Mouse (Mus musculus) megakaryocyte, embryonic 14.5 days (primary cell): ENCODE measurements at regions not wholly inside any gene's neighbourhood (a gene's known extent, or its start where the extent isn't known, plus 50 kb on each side); places are given as distances from the start of the nearest gene placed in this dataset.

Experiments
- H3K27me3 ChIP-seq: replicated peaks from 2 replicates; pipeline ENCODE3; 2012; ENCODE audit warnings: inconsistent platforms
- H3K36me3 ChIP-seq: replicated peaks from 2 replicates; pipeline ENCODE3; 2012; ENCODE audit warnings: low read length, inconsistent platforms, mixed read lengths
- H3K4me1 ChIP-seq: 2 replicates; pipeline ENCODE4 v1.6.1; 2012; ENCODE audit warnings: inconsistent platforms
- H3K4me3 ChIP-seq: replicated peaks from 2 replicates; pipeline ENCODE3; 2012; ENCODE audit warnings: moderate library complexity, mild to moderate bottlenecking, inconsistent platforms
- H3K9me3 ChIP-seq: 2 replicates; pipeline ENCODE4 v1.6.1; 2012; ENCODE audit warnings: inconsistent platforms
- FLI1 ChIP-seq: IDR thresholded peaks from 2 replicates; pipeline ENCODE4 v1.6.1; 2012; ENCODE audit warnings: low read length, inconsistent platforms, mixed read lengths
- GATA1 ChIP-seq: IDR thresholded peaks from 3 replicates; pipeline ENCODE4 v1.6.1; 2012; ENCODE audit warnings: mixed read lengths, low read length, inconsistent platforms, borderline replicate concordance

DNA sequence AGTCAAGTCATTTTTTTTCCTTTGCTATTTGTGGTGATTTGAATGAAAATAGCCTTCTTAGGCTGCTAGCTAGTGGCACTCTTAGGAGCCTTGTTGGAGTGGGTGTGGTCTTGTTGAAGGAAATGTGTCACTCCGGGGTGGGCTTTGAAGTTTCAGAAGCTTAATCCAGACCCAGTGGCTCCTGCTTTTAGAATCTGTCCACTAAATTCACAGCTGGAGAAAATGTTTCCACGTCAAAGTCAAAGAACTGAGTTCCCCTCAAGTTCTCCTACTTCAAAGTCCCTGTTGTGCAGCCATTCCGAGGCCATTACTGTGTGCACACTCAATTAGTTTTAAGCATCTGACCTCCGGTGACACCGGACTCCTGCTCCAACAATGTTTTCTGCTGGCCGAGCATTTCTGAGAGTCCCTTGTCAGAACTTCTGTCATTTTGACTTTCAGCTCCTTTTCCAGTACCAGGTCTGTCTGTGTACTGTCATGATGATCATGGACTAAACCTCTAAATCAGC is 61.2 kb upstream of the Krtap11-1 start:
- Histone ChIP-seq H3K36me3 (no peaks in the 10 kb centered on the region), H3K9me3 (peaks cover 13% of the 10 kb centered on the region), H3K27me3 (no peaks in the 10 kb centered on the region), H3K4me1 (no peaks in the 10 kb centered on the region), H3K4me3 (no peak overlapping the region)
- TF ChIP-seq FLI1, result no peak
- no peak for TF ChIP-seq GATA1

DNA sequence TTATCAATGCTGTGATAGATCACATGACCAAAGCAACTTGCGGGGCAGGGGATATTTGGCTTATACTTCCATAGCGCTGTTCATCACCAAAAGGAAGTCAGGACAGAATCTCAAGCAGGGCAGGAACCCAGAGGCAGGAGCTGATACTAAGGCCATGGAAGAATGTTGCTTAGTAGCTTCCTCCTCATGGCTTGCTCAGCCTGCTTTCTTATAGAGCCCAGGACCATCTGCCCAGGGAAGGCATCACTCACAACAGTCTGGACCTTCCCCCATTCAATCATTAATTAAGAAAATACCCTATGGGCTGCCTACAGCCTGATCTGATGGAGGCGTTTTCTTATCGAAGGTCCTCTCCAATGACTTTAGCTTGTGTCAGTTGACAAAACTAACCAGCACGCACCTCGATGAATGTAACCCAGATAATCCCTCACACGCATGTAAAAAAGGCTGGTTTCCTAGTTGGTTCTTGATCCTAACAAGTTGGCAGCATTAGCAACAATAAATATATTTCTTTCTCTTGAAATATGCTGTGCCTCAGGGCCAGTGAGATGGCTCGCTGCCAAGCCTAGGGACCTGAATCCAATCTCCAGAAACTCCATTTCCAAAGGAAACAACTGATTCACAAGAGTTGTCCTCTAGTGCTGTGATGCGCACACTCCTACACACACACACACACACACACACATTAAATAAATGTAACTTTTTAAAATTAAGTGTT is 60.6 kb upstream of the Krtap11-1 start:
- H3K9me3 ChIP-seq, result peaks cover 13% of the 10 kb centered on the region
- TF ChIP-seq GATA1, result no peak
- TF ChIP-seq FLI1, result no peak
- H3K4me3 ChIP-seq, result no peak overlapping the region
- no peaks in the 10 kb centered on the region for H3K27me3 ChIP-seq
- H3K4me1 ChIP-seq, result no peaks in the 10 kb centered on the region
- H3K36me3 ChIP-seq, result no peaks in the 10 kb centered on the region

DNA sequence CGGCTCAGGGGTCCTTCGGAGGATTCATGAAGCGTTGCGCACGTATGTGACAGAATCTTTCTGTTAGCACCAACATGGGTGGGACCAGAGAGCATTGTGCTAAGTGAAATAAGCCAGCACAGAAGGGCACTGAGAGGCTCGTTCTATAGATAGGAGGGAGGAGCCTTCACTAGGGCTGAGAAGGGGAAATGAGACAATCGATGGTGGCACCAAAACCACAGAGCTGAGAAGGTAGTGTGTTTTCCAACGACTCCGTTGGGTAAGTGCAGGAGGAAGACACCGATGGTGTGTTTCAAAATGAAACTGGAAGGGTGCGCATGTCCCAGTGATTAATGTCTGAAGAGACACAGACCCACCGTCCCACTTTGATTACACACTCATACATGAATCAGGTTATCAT is 54.7 kb upstream of the Krtap11-1 start:
- TF ChIP-seq GATA1, result no peak
- TF ChIP-seq FLI1, result no peak
- no peak overlapping the region for H3K4me3 ChIP-seq
- no peaks in the 10 kb centered on the region for H3K36me3 ChIP-seq
- no peaks in the 10 kb centered on the region for H3K4me1 ChIP-seq
- no peaks in the 10 kb centered on the region for H3K27me3 ChIP-seq
- peaks cover 11% of the 10 kb centered on the region; the same call in 1 of the 2 replicates for H3K9me3 ChIP-seq

- H3K36me3 ChIP-seq, result no peaks in the 10 kb centered on the region
Observed at GRCm38 (mm10) chr16:89625253-89625652, 54.3 kb upstream of the Krtap11-1 start.

More at GRCm38 (mm10) chr16:89625253-89625652, 54.3 kb upstream of the Krtap11-1 start:
- H3K4me1 ChIP-seq, result no peaks in the 10 kb centered on the region
- H3K4me3 ChIP-seq, result no peak overlapping the region
- H3K27me3 ChIP-seq, result no peaks in the 10 kb centered on the region
- TF ChIP-seq FLI1 (no peak), GATA1 (no peak)
- H3K9me3 ChIP-seq, result peaks cover 13% of the 10 kb centered on the region; the same call in 1 of the 2 replicates
